Mouse (Mus musculus): ENCODE data around the gene Ccdc78. TPM values are rescaled to one million over a fixed set of nuclear protein-coding genes. Genes with fewer than 3 reads are reported as not detected.

Gene Ccdc78
- total RNA-seq, 2 experiments from 2014 or later: not detected

DNA sequence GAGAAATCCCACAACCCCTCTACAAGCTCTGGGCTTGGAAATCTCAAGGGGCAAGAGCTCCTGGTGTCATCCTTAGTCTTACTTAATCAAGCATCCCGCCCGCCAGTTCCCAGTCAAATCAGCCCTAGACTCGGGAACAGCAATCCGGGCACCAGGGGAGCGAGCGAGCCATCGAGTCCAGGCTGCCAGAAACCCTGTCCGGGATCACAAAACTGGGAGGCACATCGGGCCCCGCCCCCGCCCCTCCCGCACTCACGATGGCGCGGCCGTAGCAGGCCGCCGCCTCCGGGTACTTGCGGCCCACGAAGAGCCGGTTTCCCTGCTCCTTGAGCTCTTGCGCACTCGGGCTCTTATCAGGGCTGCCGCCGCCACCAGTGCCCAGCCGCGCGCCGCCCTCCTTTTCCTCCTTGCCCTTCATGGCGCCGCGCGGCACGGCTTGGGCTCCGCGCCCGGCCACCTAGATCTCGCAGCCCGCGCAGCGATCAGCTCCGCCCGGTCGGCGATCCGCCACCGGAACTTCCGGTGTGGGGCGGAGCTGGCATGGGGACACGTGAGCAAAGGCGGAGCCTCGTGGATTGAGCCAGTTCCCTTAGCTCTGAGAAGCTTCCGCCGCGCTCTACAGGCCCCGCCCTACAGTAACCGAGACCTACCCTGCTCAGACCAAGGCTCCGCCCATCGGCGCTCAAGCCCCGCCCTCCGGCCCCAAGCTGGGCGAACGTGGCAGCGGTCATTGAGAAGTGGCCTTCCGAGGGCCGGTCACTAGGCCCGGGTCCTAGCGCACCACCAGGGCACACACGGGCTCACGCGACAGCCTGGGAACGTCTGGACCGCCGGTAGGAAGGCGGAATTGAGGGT lies 46.3 kb downstream of the Ccdc78 start:
- peak; percentile 96 to 100 for DNase-seq (ENCODE audit: low spot score in 2 of 2)

GRCm38 (mm10) chr17:25833291-25833663 lies 46.9 kb downstream of the Ccdc78 start, which contains the start of gene Stub1:
Gene Stub1, minus strand, starts transcription at chr17:25833404.
- peak; percentile 82 to 91 for DNase-seq (ENCODE audit: low spot score in 2 of 2)

DNA sequence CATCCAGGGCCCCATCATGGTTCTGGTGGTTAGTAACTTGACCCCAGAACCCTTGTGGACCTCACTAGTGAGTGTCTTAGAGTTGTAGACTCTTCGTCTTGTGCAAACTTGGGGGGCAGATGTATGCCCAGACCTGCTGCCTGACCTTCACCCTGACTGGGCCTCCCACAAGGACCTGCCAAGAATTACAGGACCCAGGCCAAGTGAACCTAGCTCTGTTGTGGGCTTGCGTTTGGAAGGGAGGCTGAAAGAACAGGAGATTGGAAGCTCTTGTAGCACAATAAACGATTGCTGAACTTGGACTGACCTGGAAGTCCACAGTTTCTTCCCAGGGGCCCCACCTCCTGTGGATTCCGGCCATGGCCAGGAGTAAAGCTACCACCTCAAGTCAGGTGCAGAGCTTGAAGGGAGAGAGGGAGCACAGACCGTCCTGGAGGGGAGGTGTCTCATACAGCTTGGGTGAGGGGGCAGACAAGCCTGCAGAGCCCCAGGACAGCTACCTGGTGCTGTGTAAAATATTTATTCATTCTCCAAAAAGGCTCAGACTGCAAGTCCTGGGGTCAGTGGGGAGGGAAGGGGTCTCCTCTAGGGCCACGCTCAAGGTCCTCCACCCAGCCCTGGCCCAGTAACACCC lies 47.7 kb downstream of the Ccdc78 start:
- DNase-seq (ENCODE audit: low spot score in 2 of 2): no peak

DNA sequence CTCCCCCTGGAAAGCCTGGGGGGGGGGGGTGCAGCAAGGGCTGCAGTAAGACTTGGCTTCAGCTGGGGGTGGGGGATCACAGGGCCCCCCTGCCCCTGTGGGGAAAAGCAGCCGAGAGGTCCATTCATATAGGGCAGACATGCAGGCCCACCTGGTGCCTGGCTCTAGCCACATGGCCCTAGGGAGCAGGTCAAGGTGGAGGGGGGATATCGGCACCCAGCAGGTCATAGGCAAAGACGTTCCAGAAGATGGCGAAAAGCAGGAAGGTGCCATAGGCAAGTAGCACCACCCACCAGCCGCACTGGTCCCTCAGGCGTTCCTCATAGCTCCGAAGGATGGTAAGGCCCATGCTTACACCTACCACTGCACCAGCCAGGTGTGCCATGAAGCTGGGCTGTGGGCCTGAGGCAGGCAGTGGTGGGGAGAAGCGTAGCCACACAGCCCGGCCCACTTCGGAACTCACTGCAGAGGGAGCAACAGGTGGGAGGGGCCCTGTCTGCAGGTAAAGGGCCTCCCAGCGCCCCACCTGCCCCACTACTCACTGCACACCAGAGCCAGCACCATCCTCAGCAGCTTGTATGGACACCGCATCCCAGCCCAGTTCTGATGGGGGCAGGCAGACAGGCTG lies 48.3 kb downstream of the Ccdc78 start:
- no peak for DNase-seq (ENCODE audit: low spot score in 2 of 2)

GRCm38 (mm10) chr17:25835301-25835700 lies 48.9 kb downstream of the Ccdc78 start:
- no peak for DNase-seq (ENCODE audit: low spot score in 2 of 2)

DNA sequence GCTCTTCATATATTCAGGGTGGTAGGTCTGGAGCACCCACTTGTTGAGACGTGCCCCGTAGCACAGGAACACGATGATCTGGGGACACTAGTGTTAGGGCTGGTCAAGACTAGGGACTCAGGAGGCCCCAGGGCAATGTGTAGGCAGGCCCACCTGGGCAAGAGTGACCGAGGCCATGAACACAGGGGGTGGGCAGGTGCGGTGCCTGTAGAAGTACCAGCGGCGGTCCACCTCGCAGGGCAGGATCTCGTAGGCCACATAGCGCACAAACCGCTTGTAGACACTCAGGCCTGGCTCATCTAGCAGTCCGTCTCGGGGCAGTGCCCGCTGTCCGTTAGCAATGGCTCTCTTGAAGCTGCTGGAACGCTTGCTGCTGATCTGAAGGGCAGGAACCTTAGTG lies 49.4 kb downstream of the Ccdc78 start:
- no peak for DNase-seq (ENCODE audit: low spot score in 2 of 2)

DNA sequence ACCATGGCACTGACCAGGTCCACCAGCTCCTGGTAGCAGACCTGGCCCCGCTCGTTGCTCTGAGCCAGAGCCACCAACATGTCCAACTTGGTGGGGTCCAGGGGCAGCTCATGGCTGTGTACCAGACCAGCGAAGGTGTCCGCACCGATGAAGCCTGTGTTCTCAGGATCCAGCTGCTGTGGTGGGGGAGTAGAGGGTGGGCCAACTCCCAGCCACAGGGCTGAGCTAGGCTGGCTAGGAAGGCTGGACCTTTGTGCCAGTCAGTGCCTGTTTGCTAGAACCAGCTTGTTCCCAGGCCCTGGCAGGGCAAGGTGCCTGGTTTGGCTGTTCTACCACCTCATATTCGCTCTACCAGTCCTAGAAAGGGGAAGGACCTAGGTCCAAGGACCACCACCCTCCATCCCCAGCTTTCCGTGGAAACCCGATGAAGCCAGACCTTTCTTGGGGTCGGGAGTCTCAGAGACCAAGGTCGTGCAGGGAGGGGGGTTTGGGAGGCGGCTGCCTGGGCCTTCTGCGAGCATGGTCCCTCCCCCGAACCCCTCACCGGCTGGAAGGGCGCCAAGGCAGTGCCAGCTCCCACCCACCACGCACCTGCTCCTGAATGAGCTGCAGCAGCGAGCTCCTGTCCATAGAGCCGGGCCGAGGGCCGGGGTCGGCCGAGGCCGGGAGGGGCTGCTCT lies 50.2 kb downstream of the Ccdc78 start:
- peak in 1 of 2 experiments; percentile 47 for DNase-seq (ENCODE audit: low spot score in 2 of 2)

GRCm38 (mm10) chr17:25837076-25837410 lies 50.7 kb downstream of the Ccdc78 start, which contains the start of gene Rhbdl1:
Gene Rhbdl1, minus strand, starts transcription at chr17:25837295.
- DNase-seq (ENCODE audit: low spot score in 2 of 2): peak in 1 of 2 experiments; percentile 70

DNA sequence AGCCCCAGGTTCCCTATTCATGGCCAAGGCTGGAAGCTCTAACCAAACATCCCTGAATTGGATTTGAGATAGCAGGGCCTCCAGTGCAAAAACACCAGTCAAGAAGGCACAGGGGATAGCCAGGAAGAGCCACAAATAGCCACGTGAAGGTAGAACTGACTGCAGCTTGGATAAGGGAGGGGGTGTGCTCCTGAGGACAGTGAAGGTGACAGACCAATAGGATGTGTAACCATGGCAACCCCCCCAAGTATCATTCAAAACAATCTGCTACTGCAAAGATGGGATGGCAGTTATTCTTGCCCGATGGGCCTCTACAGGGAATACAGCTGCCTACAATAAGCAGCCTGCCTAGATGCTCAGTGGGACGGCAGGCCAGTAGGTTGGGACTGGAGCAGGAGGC lies 51.2 kb downstream of the Ccdc78 start:
- DNase-seq (ENCODE audit: low spot score in 2 of 2): no peak

GRCm38 (mm10) chr17:25838904-25839303 lies 52.5 kb downstream of the Ccdc78 start:
- no peak for DNase-seq (ENCODE audit: low spot score in 2 of 2)

DNA sequence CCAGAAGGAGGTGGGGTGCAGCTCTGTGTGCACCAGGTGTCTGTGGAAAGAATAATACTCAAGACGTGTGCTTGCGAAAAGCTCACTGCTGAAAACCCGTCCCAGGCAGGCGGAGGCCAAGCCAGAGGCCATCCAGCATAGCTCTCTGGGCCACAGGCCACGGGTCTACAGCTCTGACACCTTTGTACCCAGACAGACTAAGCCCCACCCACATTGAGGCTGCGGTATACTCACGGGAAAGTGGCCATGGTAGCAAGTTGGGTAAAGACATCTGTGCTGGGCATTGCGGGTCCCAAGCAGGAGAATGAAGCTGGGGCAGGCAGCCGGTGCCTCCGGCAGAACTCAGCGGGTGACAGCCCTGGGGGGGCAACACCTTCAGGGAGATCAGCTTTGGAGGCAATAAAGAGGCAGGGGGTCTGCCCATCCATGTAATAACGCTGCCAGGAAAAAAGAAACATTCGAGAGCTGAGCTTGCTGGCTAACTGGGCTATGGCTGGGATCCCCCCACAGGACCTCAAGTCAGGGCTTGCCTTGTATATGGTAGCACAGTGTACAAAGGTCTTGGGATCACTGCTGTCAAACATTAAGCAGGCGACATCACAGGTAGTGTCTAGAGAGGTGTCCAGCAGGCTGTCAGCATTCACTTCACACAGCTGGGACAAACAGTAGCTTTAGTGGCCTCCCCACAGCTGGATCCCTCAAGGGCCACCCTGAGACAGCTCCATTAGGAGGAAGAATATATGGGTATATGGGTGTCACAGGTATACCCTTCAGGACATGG lies 53.3 kb downstream of the Ccdc78 start:
- DNase-seq (ENCODE audit: low spot score in 2 of 2): no peak

Small RNAs within 50 kb of the gene (microRNA-seq; reads per million reads assigned to microRNA genes)
- not detected for gene Gm25083
- 1.5 reads per million for gene Mir3082
- 1.5 reads per million for gene Mir6966

Other genes with a start within 250 kb of the Ccdc78 start
- gene Sox8, start 215.9 kb upstream of the Ccdc78 start, total RNA-seq (2021): 10 to 100 TPM; 26.9 to 33.7 TPM
- gene Lmf1, start 207.5 kb upstream of the Ccdc78 start, total RNA-seq (2021): 10 to 100 TPM; 16.1 to 18.8 TPM
- not detected for gene Gng13, start 69.4 kb upstream of the Ccdc78 start, total RNA-seq (2021)
- gene Chtf18, start 59.2 kb upstream of the Ccdc78 start, total RNA-seq (2021): 1 to 10 TPM; 7.7 to 8.6 TPM
- gene Rpusd1, start 58.9 kb upstream of the Ccdc78 start, total RNA-seq (2021): 1 to 10 TPM; 7.9 to 8.1 TPM
- not detected for gene Mslnl, start 50.5 kb upstream of the Ccdc78 start, total RNA-seq (2021)
- gene Msln, start 32.2 kb upstream of the Ccdc78 start, total RNA-seq (2021): under 1 TPM; 0.44 to 0.49 TPM
- gene Narfl, start 12.8 kb upstream of the Ccdc78 start, total RNA-seq (2021): 10 to 100 TPM; 29.0 to 31.3 TPM
- 10 to 100 TPM; 31.3 to 32.5 TPM for gene Haghl, start 907 bp upstream of the Ccdc78 start, total RNA-seq (2021)
- gene Fam173a, start 6.3 kb downstream of the Ccdc78 start, total RNA-seq (2021): 10 to 100 TPM; 45.6 to 45.8 TPM
- under 1 TPM in 1 of 2 experiments, not detected in 1; 0.75 TPM for gene AC134908.4, start 9.1 kb downstream of the Ccdc78 start, total RNA-seq (2021)
- 10 to 100 TPM; 46.3 to 51.6 TPM for gene Metrn, start 10.6 kb downstream of the Ccdc78 start, total RNA-seq (2021)
- 1 to 10 TPM; 1.4 to 2.0 TPM for gene Fbxl16, start 22.5 kb downstream of the Ccdc78 start, total RNA-seq (2021)
- 10 to 100 TPM; 12.2 to 13.7 TPM for gene Wdr24, start 37.0 kb downstream of the Ccdc78 start, total RNA-seq (2021)
- 10 to 100 TPM; 31.6 to 32.4 TPM for gene Jmjd8, start 42.3 kb downstream of the Ccdc78 start, total RNA-seq (2021)
- gene Stub1, start 46.8 kb downstream of the Ccdc78 start, total RNA-seq (2021): 100 to 1,000 TPM; 116 to 134 TPM
- 1 to 10 TPM; 7.6 to 10.0 TPM for gene Rhbdl1, start 50.7 kb downstream of the Ccdc78 start, total RNA-seq (2021)
- gene Gm20683, start 55.2 kb downstream of the Ccdc78 start, total RNA-seq (2021): 1 to 10 TPM; 5.4 to 7.6 TPM
- 10 to 100 TPM; 34.9 to 41.5 TPM for gene Rhot2, start 58.3 kb downstream of the Ccdc78 start, total RNA-seq (2021)
- 10 to 100 TPM; 11.7 to 12.0 TPM for gene Wdr90, start 74.9 kb downstream of the Ccdc78 start, total RNA-seq (2021)
- gene Mcrip2, start 82.2 kb downstream of the Ccdc78 start, total RNA-seq (2021): 10 to 100 TPM; 46.1 to 48.6 TPM
- 10 to 100 TPM; 20.0 to 21.3 TPM for gene Mettl26, start 88.5 kb downstream of the Ccdc78 start, total RNA-seq (2021)
- 1 to 10 TPM in 1 of 2 experiments, under 1 TPM in 1; 0.88 to 1.4 TPM for gene Wfikkn1, start 94.3 kb downstream of the Ccdc78 start, total RNA-seq (2021)
- gene Rab40c, start 133.1 kb downstream of the Ccdc78 start, total RNA-seq (2021): 10 to 100 TPM; 15.1 to 17.2 TPM
- 10 to 100 TPM; 46.7 to 50.8 TPM for gene Pigq, start 158.4 kb downstream of the Ccdc78 start, total RNA-seq (2021)
- not detected for gene Nhlrc4, start 158.4 kb downstream of the Ccdc78 start, total RNA-seq (2021)
- not detected for gene A930017K11Rik, start 166.0 kb downstream of the Ccdc78 start, total RNA-seq (2021)
- gene Capn15, start 199.2 kb downstream of the Ccdc78 start, total RNA-seq (2021): 10 to 100 TPM; 14.2 to 14.5 TPM